Mouse (Mus musculus): ENCODE results near the gene Nfe2l1.
"Not testable (repeated sequence)": the region's sequence is repeated elsewhere in the genome, so short reads cannot be mapped to it uniquely, and the experiment has no call there.

Gene Nfe2l1

DNA sequence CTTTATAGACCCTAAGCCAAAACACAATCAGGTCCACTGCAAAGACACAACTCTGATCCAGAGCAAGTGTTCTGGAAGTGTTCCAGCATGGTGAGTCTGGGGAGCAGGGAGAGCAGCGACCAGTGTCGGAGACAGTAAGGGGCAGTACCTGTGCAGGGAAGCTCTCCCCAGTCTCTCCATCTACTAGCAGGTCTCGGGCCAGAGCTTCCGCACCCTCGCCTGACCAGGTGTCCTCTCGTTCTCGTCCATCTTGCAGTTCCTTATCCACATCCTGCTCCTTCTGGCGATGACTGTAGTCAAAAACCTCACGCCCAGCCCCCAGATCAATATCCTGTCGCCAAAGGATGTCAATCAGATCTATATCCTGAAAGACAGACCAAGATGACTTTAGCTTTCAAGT, 7.8 kb downstream of the Nfe2l1 start:
- no peak for DNase-seq (ENCODE audit: low read depth, low spot score)

DNA sequence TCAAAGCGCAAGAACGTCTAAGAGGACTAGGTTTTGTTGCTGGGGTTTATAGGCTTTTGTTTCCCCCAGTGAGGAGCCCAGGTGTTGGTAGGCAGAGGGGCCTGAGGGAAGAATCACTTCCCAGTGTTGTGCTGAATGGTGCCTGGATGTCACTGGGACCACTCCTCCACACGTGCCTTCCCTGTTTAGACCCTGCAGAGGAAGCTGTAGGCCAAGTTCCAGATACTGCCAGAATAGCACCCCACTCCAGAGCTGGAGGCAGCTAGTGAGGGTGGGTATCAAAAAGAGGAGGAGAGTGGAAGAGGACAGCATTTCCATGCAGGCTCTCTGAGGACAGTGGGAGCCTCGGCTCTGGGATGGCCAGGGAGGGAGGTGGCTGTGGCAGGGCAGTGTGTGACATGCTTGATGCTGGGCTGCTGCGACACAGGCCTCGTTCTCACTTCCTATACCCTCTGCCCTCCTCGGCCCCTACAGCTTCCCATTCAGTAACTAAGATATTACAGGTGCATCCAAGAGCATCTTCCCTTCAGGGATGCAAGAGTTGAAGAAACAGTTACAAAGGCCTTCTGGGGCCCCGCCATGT, 11.5 kb downstream of the Nfe2l1 start:
- no peak for DNase-seq (ENCODE audit: low read depth, low spot score)

DNA sequence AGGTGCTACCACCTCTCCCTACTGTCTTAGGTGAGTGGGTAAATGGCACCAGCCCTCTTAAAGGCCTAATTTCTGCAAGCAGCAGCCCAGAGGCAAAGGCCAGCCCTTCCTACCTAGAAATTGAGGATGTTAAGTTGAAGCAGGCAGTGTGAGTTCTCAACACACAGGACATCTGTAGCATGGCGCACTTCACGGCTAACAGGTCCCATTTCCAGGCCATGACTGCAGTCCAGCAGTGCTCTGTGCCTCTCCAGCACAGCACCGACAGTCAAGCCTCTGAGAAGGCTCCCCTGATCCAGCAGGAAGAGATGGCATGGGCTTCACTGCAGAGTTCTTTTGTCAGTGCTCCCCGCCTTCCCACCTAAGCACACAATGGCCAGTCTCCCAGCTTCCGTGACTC, 12.8 kb downstream of the Nfe2l1 start:
- DNase-seq (ENCODE audit: low read depth, low spot score): no peak

DNA sequence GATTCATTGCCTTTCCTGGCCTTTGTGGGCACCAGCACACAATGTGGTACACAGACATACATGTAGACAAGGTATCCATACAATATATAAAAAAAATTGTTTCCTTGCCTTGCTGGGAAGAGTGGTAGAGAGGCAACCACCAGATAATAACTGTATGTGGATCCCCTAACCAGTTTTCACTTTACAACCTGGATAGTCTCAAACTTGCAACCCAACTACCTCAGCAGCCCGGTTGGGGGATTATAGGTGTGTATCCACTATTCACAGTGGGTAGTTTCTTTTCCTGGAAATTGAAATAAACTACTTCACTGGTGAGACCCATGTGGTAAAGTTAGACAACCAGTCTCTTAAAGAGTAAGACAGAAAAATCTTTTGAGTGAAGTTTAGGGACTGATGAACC, 13.3 kb downstream of the Nfe2l1 start:
- DNase-seq (ENCODE audit: low read depth, low spot score): no peak

DNA sequence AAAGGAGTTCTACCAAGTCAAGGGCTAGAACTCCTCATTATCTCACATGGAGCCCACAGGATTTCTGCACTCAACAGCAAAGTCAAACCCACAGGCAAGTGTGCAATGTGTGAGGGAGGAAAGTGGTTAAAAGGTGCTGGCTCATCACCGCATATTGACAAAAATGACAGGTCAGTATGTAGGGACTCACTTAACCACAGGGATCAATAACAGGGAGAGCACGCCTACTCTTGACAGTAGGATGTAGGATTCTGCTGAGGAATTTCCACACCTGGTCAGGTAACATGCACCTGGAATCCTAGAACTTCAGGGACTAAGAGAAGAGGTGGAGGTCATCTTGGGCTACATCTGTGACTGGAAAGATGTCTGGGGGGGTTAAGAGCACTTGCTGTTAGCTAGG, 13.9 kb downstream of the Nfe2l1 start:
- DNase-seq (ENCODE audit: low read depth, low spot score): no peak

DNA sequence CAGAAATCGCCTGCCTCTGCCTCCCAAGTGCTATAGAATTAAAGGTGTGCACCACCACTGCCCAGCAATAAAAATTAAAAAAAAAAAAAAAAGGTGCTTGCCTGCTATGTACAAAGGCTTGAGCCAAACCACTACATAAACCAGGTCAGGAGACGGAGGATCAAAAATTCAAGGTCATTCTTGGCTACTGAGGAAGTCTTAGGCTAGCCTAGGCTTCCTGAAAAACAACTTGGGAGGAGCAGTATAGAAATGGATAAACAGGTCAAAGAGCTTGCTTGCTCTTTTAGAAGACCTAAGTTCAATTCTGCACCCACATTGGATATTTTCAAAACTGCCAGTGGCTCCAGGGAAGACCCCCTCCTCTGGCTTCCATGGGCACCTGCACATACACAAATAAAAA, 15.3 kb downstream of the Nfe2l1 start:
- no peak for DNase-seq (ENCODE audit: low read depth, low spot score)

DNA sequence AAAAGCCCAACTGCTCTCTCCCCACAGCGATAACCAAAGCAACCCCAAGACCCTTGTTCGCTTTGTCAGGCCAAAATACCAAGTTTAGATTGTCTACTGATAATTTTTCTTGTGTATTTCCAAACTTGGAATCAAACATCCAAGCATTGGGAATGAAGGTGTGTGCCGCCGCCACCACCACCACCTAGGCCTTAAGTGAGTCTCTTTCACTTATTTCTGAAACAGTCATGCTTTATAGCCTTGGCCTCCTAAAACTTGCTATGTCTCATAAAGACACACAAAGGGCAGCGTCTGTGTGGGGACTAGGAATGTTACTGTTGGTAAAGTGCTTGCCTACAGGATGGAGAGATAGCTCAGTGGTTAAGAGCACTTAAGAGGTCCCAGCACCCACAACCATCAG, 15.8 kb downstream of the Nfe2l1 start:
- DNase-seq (ENCODE audit: low read depth, low spot score): no peak

DNA sequence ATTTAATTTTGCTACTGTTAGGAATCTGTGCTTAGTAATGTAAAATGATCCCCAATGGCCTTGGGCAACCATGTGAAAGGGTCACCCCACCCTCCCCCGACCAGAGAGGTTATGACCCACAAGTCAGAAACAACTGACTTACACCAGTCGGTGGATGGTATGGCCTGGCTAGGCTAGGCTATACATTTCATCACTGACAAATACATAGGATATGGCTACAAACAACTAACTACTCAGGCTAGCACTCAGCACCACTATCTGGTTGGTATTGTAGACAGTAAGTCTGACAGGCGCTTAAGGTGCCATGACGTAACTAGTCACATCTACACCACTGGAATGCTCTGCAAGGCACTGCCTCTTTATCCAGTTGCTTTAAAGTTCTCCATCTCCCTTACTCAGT, 16.3 kb downstream of the Nfe2l1 start:
- DNase-seq (ENCODE audit: low read depth, low spot score): no peak

DNA sequence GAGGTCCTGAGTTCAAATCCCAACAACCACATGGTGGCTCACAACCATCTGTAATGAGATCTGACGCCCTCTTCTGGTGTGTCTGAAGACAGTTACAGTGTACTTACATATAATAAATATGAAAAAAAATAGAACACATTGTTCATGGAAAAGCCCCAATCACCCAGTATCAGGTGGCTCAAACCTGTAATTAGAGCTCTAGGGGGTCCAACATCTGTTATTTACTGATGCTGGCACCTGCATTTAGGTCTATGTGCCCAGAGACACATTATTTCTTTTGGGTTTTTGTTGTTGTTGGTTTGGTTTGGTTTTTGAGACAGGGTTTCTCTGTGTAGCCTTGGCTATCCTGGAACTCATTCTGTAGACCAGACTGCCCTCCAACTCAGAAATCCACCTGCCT, 18.6 kb downstream of the Nfe2l1 start:
- not testable (repeated sequence) for DNase-seq (ENCODE audit: low read depth, low spot score)

DNA sequence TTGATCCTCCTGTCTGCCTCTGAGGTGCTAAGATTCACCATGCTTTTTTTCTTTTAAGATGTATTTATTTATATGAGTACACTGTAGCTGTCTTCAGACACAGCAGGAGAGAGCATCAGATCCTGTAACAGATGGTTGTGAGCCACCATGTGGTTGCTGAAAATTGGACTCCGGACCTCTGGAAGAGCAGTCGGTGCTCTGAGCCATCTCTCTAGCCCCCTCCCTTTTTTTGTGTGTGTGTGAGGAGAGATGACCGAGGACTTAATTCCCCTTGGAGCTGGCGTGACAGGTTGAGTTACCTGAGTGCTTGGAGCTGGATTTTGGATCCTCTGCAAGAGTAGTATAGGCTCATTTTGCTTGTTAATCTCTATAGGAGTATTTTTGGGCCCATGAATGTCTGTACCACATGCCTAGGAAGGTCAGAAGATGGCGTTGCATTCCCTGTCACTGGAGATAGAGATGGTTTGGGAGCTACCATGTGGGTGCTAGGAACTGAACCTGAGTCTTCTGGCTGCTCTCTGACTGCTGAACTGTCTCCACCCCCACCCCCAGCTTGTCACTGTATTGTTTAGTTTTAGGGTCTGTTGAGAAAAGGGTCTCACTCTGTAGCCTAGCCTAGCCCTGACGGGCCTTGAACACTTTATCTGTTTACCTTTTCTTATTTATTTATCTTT, 20.1 kb downstream of the Nfe2l1 start:
- no peak for DNase-seq (ENCODE audit: low read depth, low spot score)

DNA sequence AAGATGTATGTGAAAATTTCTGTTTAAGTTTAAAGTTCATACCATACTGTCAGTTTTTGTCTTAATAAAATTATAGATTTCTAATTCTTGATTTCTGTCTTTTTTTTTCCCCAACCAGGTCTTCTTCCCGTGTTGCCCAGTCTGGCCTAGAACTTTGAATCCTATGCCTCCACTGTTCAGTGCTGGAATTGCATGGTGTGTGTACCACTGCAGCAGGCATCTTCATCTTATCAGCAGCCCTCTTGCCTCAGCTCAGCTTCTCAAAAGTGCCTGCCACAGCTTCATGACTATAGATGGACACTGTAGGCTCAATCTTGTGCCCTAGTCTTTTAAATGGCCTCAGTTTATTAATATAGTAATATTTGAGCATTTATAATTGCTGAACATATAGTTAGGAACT, 21.7 kb downstream of the Nfe2l1 start:
- DNase-seq (ENCODE audit: low read depth, low spot score): peak; percentile 71

DNA sequence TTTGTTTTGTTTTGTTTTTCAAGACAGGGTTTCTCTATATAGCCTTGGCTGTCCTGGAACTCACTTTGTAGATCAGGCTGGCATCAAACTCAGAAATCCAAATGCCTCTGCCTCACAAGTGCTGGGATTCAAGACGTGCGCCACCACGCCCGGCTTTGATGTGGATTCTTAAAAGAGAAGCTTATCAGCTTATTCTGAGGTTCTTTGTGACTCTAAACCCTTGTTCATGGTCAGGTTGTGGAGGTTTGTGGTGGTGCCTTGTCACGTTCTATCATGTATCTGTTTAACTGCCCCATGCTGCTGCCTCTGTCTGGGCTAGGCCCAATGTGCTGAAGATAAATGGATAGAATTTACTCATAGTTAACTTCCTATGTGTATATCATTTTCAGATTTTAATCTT, 24.2 kb downstream of the Nfe2l1 start:
- no peak for DNase-seq (ENCODE audit: low read depth, low spot score)

DNA sequence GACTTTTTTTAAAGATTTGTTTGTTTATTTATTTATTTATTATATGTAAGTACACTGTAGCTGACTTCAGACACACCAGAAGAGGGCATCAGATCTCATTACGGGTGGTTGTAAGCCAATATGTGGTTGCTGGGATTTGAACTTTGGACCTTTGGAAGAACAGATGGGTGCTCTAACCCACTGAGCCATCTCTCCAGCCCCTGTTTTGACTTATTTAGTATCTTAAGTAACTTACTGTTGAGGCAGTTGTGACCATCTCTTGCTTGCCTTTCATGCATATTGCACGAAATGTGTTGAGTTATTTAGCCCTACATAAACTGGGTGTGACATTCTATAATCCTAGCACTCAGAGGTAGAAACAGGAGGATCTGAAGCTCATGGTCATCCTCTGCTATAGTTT, 30.3 kb downstream of the Nfe2l1 start:
- DNase-seq (ENCODE audit: low read depth, low spot score): no peak

DNA sequence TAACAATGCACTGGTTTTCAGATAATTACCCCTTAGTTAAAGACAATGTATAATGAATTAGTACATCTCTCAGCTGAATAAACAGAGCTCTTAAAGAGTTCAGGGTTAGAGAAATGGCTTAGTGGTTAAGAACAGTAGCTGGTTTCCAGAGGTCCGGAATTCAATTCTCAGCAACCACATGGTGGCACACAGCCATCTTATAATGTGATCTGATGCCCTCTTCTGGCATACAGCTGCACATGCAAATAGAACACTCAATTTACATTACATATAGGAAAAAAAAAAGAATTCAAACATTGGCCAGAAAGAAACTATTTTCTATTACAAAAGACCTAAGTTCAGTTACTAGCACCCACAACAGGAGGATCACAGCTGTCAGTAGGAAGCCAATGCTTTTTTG, 33.2 kb downstream of the Nfe2l1 start:
- no peak for DNase-seq (ENCODE audit: low read depth, low spot score)

DNA sequence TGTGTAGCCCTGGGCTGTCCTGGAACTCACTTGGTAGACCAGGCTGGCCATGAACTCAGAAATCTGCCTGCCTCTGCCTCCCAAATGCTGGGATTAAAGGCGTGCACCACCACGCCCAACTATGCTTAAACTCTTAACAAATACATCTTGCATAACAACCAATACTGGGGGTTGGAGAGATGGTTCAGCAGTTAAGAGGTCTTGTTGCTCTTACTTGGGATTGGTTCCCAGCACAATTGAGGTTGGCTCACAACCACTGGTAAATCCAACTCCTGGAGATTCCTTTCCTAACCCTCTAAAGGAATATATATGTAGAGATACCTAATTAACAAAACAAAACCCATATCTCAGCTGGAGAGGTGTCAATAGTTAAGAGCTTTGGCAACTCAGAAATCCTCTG, 33.7 kb downstream of the Nfe2l1 start:
- DNase-seq (ENCODE audit: low read depth, low spot score): peak; percentile 83

DNA sequence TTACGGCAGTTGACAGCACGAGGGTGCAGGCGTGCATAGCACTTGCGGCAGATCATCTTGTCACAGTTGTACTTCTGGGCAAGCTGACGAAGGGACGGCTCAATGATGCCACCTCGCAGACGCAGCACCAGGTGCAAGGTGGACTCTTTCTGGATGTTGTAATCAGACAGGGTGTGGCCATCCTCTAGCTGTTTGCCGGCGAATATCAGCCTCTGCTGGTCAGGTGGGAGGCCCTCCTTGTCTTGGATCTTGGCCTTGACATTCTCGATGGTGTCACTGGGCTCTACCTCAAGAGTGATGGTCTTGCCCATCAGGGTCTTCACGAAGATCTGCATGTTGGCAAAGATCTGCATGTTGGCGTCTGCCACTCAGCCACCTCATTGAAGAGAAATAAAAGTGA, 34.3 kb downstream of the Nfe2l1 start:
- DNase-seq (ENCODE audit: low read depth, low spot score): peak; percentile 51

DNA sequence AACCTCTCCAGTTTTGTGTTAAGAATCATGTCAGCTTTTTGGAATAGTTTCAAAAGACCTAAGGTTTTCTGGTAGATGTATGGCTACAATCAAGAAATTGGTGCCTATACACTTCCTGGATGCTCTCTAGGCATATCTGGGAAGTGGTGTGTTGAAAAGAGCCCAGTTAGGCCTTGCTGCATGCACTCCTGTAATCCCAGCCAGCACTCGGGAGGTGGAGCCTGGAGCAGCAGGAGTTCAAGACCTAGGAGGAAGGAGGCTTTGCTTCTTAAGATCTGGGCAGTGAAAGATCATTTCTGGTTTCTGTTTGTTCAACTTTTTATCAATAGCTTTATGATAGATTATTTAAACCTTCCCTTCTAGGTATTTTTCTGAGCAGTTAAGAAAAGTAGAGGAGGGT, 39.1 kb downstream of the Nfe2l1 start:
- peak; percentile 66 for DNase-seq (ENCODE audit: low read depth, low spot score)

DNA sequence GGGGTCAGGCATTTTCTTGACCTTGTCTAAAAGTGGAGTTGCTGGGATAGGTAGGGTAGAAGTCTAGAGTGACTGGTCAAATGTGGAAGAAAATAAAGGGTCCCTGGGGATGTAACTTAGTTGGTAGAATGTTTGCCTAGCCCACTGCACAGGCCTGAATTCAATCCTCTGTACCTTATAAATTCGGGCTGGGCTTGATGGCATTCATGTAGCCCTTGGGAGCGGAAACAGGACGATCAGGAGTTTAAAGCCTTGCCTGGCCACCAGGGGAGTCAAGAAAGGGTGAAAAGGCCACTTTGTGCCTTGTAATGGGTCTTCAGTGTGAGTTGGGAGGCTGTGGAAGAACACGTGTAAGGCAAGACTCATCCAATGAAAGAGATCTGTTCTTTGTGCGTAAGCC, 39.8 kb downstream of the Nfe2l1 start:
- DNase-seq (ENCODE audit: low read depth, low spot score): peak; percentile 86

DNA sequence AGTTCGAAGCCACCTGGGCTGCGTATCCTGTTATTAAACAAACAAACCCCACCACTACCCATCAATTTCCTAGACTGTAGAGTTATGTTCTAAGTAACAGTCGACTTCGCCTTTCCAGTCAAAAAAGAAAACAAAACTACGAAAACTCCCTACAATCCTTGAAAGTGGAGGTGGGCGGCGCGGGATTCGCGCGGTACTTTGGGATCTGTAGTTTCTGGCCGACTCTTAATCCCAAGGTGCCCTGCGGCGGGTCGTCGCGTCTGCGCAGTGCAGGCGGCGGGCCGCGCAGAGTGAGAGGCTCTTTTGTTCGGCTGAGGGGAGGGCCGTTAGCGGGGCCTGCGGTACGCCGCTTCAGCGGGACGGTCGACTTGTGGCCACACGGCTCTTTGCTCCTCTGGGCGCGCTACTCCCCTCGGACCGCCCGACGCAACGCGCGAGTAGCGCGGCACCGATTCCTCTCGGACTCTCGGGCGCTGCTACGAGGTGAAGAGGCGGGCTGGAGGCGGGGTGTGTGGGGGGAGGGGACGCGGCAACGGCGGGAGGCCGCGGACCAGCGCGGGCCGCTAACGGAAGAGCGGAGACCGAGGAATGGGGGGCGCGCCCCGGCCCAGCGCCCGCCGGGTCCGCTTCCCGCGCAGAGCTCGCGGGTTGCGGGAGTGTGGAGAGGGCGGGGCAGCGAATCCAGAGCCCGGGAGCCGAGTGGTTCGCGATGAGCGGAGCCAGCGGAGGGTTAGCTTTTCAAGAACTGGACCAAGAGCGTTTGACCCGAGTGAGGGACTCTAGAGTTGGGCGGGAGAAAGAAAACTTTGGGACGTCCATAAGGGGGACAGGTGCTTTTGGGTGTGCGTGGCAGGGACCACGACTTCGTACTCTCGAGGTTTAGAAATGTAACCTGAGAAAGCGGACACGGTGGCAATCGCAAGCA, 40.6 kb downstream of the Nfe2l1 start, which contains the start of gene Cbx1:
Cbx1 (plus strand) TSS at position 257 of the 925 bp plus-strand sequence.
- DNase-seq (ENCODE audit: low read depth, low spot score): peak; percentile 98

DNA sequence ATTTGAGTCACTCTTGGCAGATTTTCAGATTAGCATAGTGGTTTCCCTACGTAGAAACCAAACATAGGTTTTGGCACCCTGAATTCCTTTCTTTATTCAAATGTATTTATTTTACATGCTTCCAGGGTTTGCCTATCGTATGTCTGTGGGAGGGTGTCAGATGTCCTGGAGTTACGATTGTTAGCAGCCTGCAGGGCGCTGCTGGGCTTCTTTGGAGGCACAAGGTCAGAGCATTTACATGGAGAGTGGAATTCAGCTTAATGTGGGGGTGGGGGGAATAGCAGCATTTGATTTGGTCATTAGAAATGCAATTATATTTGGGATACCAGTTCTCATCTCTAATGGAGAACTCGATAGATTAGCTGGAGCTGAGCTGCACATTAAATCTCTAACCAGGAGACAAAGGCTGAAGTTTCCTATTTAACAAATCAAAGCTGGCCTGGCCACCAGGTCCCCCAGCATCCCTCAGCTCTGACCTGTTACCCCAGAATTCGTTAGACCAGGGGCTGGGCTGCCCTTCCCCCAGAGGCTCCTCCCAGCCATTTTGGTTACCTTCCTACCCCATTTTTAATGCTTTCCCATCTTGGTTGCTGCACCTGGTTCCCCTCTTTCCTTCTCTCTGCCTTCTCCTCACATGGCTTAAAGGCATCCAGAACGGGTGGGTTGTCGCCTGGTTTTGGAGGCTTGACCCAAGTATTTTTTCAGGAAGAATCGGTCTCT, 42.9 kb downstream of the Nfe2l1 start:
- no peak for DNase-seq (ENCODE audit: low read depth, low spot score)

DNA sequence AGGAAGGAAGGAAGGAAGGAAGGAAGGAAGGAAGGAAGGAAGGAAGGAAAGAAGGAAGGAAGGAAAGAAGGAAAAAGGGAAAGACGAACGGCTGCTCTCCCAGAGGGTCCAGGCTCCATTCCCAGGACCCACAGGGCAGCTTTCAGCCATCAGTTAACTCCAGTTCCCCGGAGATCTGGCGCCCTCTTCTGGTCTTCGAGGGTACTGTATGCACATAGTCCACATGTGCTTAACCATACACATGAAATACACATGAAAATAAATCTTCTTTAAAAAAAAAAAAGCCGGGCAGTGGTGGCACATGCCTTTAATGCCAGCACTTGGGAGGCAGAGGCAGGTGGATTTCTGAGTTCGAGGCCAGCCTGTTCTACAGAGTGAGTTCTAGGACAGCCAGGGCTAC, 44.9 kb downstream of the Nfe2l1 start:
- peak; percentile 89 for DNase-seq (ENCODE audit: low read depth, low spot score)

DNA sequence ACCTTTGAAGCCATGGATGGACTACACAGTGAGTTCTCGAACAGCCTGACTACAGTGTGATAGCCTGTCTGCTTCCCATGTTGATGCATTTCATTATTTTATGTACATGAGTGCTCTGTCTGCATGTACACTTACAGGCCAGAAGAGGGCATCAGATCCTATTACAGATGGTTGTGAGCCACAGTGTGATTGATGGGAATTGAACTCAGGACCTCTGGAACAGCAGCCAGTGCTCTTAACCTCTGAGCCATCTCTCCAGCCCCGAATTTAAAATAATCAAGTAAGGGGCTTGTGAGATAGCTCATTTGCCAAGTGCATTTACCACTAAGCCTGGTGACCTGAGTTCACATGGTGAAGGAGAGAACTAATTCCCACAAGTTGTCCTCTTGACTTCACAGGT, 48.3 kb downstream of the Nfe2l1 start:
- peak; percentile 60 for DNase-seq (ENCODE audit: low read depth, low spot score)
